In the genomic region with DNA sequence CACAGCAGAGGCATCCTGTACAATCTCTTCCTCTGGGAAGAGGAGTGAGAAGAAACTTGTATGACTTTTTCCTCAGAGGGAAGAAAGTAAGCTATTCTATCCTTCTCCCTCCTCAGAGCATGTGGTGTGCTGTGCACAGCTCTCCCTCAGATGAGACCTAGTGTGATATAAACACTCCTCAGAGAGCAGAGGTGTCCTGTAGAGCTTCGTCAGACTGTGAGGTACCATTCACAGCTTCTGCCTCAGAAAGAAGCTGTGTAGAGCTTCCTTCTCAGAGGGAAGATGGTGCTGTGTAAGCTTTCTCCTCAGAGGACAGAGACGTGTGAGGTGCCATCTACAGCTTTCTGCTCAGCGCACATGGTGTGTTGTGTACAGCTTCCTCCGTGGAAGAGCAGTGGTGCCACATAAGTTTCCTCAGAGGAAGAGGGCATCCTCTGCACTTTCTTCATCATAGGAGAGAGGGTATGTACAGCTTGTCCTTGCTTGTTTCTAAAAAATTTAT, we compare ENCODE assay signal across 23 mouse cellular contexts. TPM values are rescaled to one million over a fixed set of nuclear protein-coding genes. Genes with fewer than 3 reads are reported as not detected.
DNase-seq lines count a peak whose midpoint lies in the region; ATAC-seq and TF ChIP-seq lines count a peak whose summit lies in the region.
"Had no signal": no experiment of that assay in that cellular context is flagged by ENCODE, and none has a peak within 500 bp of the region (broad histone marks: within the 10 kb centered on the region; RNA-seq: fewer than 3 reads in every experiment).

No protein-coding gene starts in this region.

- H3K9me3 ChIP-seq in heart, embryonic 10.5 days: no peaks in the 10 kb centered on the region
- H3K9me3 ChIP-seq: embryonic facial prominence, embryonic 10.5 days; embryonic facial prominence, embryonic 12.5 days; forebrain, embryonic 13.5 days had no signal

- DNase-seq in frontal cortex, postnatal 25 days (ENCODE audit: low spot score in 2 of 2): no peak
- DNase-seq in heart, embryonic 10.5 days (ENCODE audit: low spot score): peak; percentile 27
- no peak for DNase-seq in heart, adult 8-10 months (ENCODE audit: low spot score)
- DNase-seq in layer of hippocampus, adult 2 months (ENCODE audit: low spot score in 2 of 2): no peak
- DNase-seq in layer of hippocampus, adult 18-20 months (ENCODE audit: low spot score in 2 of 2): no peak
- DNase-seq in retina, embryonic 14.5 days (ENCODE audit: low spot score): no peak
- DNase-seq: adrenal gland, adult 2 months; adrenal gland, postnatal 10 days; adrenal gland, postnatal 25 days; cerebellum, adult 11-12 months; cerebellum, adult 2 months; cerebellum, adult 9-10 months; cerebellum, postnatal 10 days; cerebellum, postnatal 25 days had no signal

- no peaks in the 10 kb centered on the region for H3K36me3 ChIP-seq in heart, embryonic 10.5 days
- H3K36me3 ChIP-seq: embryonic facial prominence, embryonic 10.5 days; embryonic facial prominence, embryonic 12.5 days had no signal

- peak; percentile 92 for ATAC-seq in frontal cortex, adult (ENCODE audit: low TSS enrichment)
- ATAC-seq: forebrain, embryonic 13.5 days; forebrain, embryonic 16.5 days had no signal

- H3K4me3 ChIP-seq in heart, embryonic 10.5 days: no peak overlapping the region
- no peak overlapping the region for H3K4me3 ChIP-seq in layer of hippocampus, adult 2 months
- H3K4me3 ChIP-seq: embryonic facial prominence, embryonic 10.5 days; embryonic facial prominence, embryonic 12.5 days; forebrain, embryonic 13.5 days had no signal

- TF ChIP-seq CTCF in layer of hippocampus, adult 2 months (conservative IDR thresholded peaks at IDR 0.05): no peak

- 69% methylated on average over 4 of the region's 4 CpGs for WGBS in heart, embryonic 10.5 days

- H3K4me1 ChIP-seq in heart, embryonic 10.5 days: no peaks in the 10 kb centered on the region
- H3K4me1 ChIP-seq: embryonic facial prominence, embryonic 10.5 days; embryonic facial prominence, embryonic 12.5 days; forebrain, embryonic 13.5 days had no signal

- no peaks in the 10 kb centered on the region for H3K27me3 ChIP-seq in heart, embryonic 10.5 days (ENCODE audit: insufficient read depth, poor library complexity, severe bottlenecking)
- H3K27me3 ChIP-seq: embryonic facial prominence, embryonic 12.5 days; forebrain, embryonic 13.5 days had no signal

- H3K27ac ChIP-seq in heart, embryonic 10.5 days: no peak overlapping the region
- 0 out of 2 replicates have a peak overlapping the region, but pooled peaks have one; percentile 28 for H3K27ac ChIP-seq in layer of hippocampus, adult 2 months
- H3K27ac ChIP-seq: embryonic facial prominence, embryonic 10.5 days; embryonic facial prominence, embryonic 12.5 days; forebrain, embryonic 13.5 days had no signal

RNA-seq across cellular contexts. Expression of gene Speer4b, which starts 26.2 kb away (rescaled TPM):
- polyA plus RNA-seq in heart, embryonic 10.5 days (2016; fragmentation: Nextera tagmentation; extraction: Ambion mirVana): not detected in 2 replicates
- not detected for total RNA-seq in heart, adult 8-10 months (2022)
- total RNA-seq in layer of hippocampus, adult 2 months (2021): not detected
- not detected for total RNA-seq in layer of hippocampus, adult 18-20 months (2021)
- total RNA-seq: adrenal gland, adult 2 months; adrenal gland, postnatal 10 days; adrenal gland, postnatal 25 days; adrenal gland, postnatal 4 days; ES-E14; MEL had no signal
- polyA plus RNA-seq: adrenal gland, adult 2 months; C2C12; cerebellum, adult 2 months; embryonic facial prominence, embryonic 10.5 days had no signal
